Mouse (Mus musculus) liver, postnatal 0 days (tissue): ENCODE measurements around the gene Miox. TPM values are rescaled to one million over a fixed set of nuclear protein-coding genes. Genes with fewer than 3 reads are reported as not detected.

Source experiments
- ATAC-seq: fragments of 200-750 bp; cut with Nextera tagmentation; 2 replicates; pipeline ENCODE4 v1.8.0; 2017; ENCODE audit warnings: mild to moderate bottlenecking, moderate library complexity
- DNase-seq: peaks from one replicate; pipeline ENCODE4 v3.0.0-alpha.2; 2016
- H3K27ac ChIP-seq: fragments of 300-500 bp; sonication (generic); 2 replicates; pipeline ENCODE4 v1.5.1; 2014; ENCODE audit warnings: antibody characterized with exemption, moderate library complexity, mild to moderate bottlenecking, low read depth
- H3K27me3 ChIP-seq: fragments of 300-500 bp; sonication (generic); 2 replicates; pipeline ENCODE4 v1.6.1; 2014; ENCODE audit warnings: low read length, control low read depth, mixed read lengths; ENCODE audit not compliant: insufficient read depth
- H3K36me3 ChIP-seq: fragments of 300-500 bp; sonication (generic); replicated peaks from 2 replicates; pipeline ENCODE4 v1.6.1; 2014; ENCODE audit warnings: mild to moderate bottlenecking, control low read depth, low read length, moderate library complexity, mixed read lengths; ENCODE audit not compliant: insufficient read depth
- H3K4me1 ChIP-seq: fragments of 300-500 bp; sonication (generic); 2 replicates; pipeline ENCODE4 v1.6.1; 2014; ENCODE audit warnings: antibody characterized with exemption, mild to moderate bottlenecking, control low read depth; ENCODE audit not compliant: insufficient read depth
- H3K4me2 ChIP-seq: fragments of 300-500 bp; sonication (generic); 2 replicates; pipeline ENCODE4 v1.6.1; 2014; ENCODE audit warnings: low read depth, mild to moderate bottlenecking, low read length, moderate library complexity, mixed read lengths
- H3K4me3 ChIP-seq: fragments of 300-500 bp; sonication (generic); 2 replicates; pipeline ENCODE4 v1.5.1; 2014; ENCODE audit warnings: low read depth, low read length
- H3K9ac ChIP-seq: fragments of 300-500 bp; sonication (generic); replicated peaks from 2 replicates; pipeline ENCODE4 v1.6.1; 2014; ENCODE audit warnings: mild to moderate bottlenecking, moderate library complexity
- H3K9me3 ChIP-seq: fragments of 300-500 bp; sonication (generic); 2 replicates; pipeline ENCODE4 v1.6.1; 2016; ENCODE audit warnings: mild to moderate bottlenecking, control low read depth, low read length, mixed read lengths
- CTCF ChIP-seq: sonication (generic); IDR thresholded peaks from 2 replicates; pipeline ENCODE4 v1.5.1; 2016; ENCODE audit warnings: antibody characterized with exemption, low read depth
- EP300 ChIP-seq: IDR thresholded peaks from 2 replicates; pipeline ENCODE4 v1.6.1; 2016; ENCODE audit warnings: antibody characterized with exemption, low read depth, mild to moderate bottlenecking
- WGBS: fragments of 180-500 bp; shearing (Covaris S2); extraction: QIAGEN DNeasy Blood & Tissue Kit; methylation state at CpG from one replicate; pipeline ENCODE4 v1.1.7; 2014; ENCODE audit not compliant: insufficient replicate concordance; 5-methylcytosine and 5-hydroxymethylcytosine counted together
- polyA plus RNA-seq: library from polyadenylated mRNA; unstranded; fragments of >200 nt; fragmentation: Nextera tagmentation; extraction: Ambion mirVana; gene quantifications from 2 replicates; pipeline ENCODE4 v1.2.1, GENCODE M21; 2015

Gene Miox
- polyA plus RNA-seq, 1 experiment from 2014 or later = 27.0 TPM

DNA sequence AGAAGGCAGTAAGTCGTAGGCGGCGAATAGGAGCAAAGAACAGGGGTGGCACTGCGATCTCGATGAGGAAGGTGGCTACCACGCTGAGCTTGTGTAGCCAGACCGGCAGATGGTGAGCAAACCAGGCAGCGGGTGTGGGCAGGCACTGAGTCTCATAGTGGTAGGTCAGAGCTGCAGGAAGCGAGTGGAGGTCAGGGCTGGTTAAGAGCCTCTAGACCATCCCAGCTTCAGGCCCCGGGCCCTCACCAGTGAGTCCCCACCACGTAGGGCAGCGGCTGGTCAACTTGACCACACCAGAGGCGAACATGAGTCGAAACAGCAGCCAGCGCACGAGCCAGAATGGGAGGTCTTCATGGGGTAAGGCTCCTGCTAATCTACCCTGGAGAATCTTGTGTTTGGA is 19.6 kb downstream of the Miox start:
- Histone ChIP-seq H3K4me1 (peaks cover 21% of the 10 kb centered on the region), H3K4me3 (no peak overlapping the region), H3K4me2 (peak overlapping the region; percentile 83; the same call in 1 of the 2 replicates), H3K9me3 (no peaks in the 10 kb centered on the region), H3K27ac (no peak overlapping the region), H3K36me3 (peaks cover 36% of the 10 kb centered on the region), H3K27me3 (no peaks in the 10 kb centered on the region), H3K9ac (no peak overlapping the region)
- WGBS = 92% methylated on average over 16 of the region's 16 CpGs
- no peak for ATAC-seq
- TF ChIP-seq CTCF (no peak), EP300 (no peak)
- DNase-seq = no peak

DNA sequence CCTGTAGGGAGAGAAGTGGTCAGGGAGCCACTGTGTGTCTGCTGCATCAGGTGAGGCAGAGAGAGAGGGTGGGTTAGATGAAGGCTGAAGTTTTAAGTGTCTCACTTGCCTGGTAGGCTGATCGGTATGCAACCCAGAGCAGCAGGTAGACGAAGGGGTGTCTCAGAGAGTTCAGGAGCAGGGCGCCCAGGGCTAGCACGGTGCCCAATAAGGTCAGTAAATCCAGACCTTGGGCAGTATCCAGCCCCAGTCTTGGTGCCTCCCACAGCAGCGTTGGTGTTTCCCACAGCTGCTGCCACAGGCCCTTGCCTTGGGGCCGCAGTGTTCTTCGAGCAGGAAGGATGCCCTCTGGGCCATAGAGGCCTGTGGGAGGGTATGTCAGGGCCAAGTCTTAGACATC is 20.3 kb downstream of the Miox start:
- peak overlapping the region; percentile 81 for H3K9ac ChIP-seq
- no peak overlapping the region for H3K27ac ChIP-seq
- H3K36me3 ChIP-seq = peaks cover 36% of the 10 kb centered on the region
- WGBS = 76% methylated on average over 7 of the region's 7 CpGs
- H3K4me2 ChIP-seq = peak overlapping the region; percentile 83
- no peak for ATAC-seq
- peak overlapping the region; percentile 91 for H3K4me3 ChIP-seq
- DNase-seq = peak; percentile 21
- TF ChIP-seq CTCF (no peak), EP300 (no peak)
- peaks cover 21% of the 10 kb centered on the region for H3K4me1 ChIP-seq
- no peaks in the 10 kb centered on the region for H3K27me3 ChIP-seq
- H3K9me3 ChIP-seq = no peaks in the 10 kb centered on the region

DNA sequence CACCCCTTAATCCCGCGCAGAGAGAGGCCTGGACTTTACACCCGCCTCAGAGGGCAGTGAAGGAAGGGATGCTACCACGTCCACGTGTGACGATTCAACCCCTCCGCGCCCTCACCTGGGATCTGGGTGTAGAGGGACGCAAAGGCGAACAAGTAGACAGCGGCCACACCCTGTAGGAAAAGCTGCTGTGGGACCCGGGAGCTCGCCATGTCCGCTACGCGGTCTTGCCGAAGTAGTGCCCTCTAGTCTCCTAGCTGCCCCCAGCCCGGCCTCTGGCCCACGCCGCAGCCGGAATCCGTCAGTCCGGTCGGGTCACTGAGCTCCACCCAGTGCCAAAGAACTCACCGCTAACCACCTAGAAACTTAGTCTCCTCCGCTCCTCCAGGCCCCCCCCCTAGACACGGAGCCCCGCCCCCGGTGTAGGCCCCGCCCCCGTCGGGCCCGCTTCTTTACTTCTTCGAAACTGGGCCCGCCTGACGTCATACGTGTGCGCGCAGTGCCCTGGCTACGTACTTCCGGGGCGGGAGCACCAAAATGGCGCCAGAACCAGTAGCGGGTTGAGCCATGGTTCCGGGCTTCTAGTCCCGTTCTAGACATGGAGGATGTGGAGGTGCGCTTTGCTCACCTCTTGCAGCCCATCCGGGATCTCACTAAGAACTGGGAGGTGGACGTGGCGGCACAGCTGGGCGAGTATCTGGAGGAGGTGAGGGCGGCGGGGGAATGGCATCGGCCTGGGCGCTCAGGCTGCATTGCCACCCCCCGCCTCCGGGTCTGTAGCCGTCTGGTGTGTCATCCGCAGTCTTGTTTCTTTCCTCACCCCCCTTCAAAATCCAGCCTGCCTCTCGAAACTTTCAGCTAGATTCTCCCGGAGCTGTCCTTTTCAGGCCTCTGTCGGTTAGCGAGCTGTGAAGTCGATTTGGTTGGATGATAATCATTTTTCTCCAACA is 21.3 kb downstream of the Miox start, which contains the start of the genes Lmf2 and Ncaph2:
Gene Lmf2, minus strand, starts transcription at position 419 of the 947 bp plus-strand sequence.
Gene Ncaph2, plus strand, starts transcription at position 479 of the 947 bp plus-strand sequence.
- DNase-seq (peak; percentile 98), ATAC-seq (peak; percentile 94)
- H3K4me2 ChIP-seq = peak within 1 kb of the TSS; percentile 83
- H3K36me3 ChIP-seq = peaks cover 42% of the 10 kb centered on the region
- under 1% methylated on average over 64 of the region's 64 CpGs for WGBS
- peak within 1 kb of the TSS; percentile 91 for H3K4me3 ChIP-seq
- no peaks in the 10 kb centered on the region for H3K9me3 ChIP-seq
- H3K27me3 ChIP-seq = no peaks in the 10 kb centered on the region
- H3K27ac ChIP-seq = peak within 1 kb of the TSS; percentile 84
- H3K4me1 ChIP-seq = peaks cover 21% of the 10 kb centered on the region
- TF ChIP-seq EP300 (peak; percentile 71; the same call in 1 of the 2 replicates), CTCF (0 out of 2 replicates have a peak, but pooled peaks have one; percentile 7)
- peak within 1 kb of the TSS; percentile 81 for H3K9ac ChIP-seq

DNA sequence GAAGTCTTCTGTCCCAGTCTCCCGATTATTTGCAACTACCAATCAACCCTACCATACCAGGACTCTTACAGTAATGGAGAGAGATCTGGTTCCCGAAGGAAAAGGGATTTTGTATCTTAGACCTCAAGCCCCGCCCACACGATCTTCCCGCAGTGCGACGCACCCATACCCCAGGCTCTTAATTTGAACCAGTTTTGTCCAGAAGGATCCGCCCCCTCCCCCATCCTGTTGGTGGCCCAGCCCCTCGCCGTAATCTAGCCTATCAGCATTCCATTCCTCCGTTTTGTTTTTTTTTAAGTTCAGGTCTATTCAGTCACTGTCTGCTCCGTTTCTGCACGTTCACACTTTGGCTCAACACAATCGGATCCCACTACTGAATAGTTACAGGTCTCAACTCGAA is 22.2 kb downstream of the Miox start:
- under 1% methylated on average over 15 of the region's 15 CpGs for WGBS
- H3K36me3 ChIP-seq = peaks cover 42% of the 10 kb centered on the region

DNA sequence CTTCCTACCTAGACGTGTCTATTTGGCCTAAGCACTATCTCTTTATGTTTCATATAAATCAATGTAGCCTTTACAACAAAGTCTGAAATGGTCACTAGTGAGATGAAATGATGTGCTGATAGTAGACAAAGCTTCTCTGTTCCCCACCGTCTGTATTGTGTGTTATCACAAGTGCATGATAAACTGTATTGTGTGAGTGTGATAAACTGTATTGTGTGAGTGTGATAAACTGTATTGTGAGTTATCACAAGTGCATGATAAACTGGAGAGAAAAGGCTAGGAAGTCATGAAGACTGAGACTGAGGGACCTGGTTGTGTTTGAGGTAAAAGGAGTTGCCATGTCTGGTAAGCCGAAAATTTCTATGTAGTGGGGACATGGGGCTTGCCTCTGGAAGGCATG is 24.6 kb downstream of the Miox start:
- Histone ChIP-seq H3K4me2 (no peak overlapping the region; the same call in 1 of the 2 replicates), H3K4me3 (no peak overlapping the region), H3K4me1 (peaks cover 21% of the 10 kb centered on the region), H3K27ac (no peak overlapping the region), H3K9ac (no peak overlapping the region), H3K36me3 (peaks cover 42% of the 10 kb centered on the region), H3K9me3 (no peaks in the 10 kb centered on the region), H3K27me3 (no peaks in the 10 kb centered on the region)
- 67% methylated on average over 3 of the region's 3 CpGs for WGBS
- TF ChIP-seq CTCF = no peak
- no peak for TF ChIP-seq EP300
- no peak for ATAC-seq
- no peak for DNase-seq

More for the DNA sequence above, 22.2 kb downstream of the Miox start:
- peak; percentile 90 for DNase-seq
- Histone ChIP-seq H3K4me3 (peak overlapping the region; percentile 91), H3K9ac (peak overlapping the region; percentile 81), H3K9me3 (no peaks in the 10 kb centered on the region), H3K27ac (peak overlapping the region; percentile 84), H3K4me1 (peaks cover 21% of the 10 kb centered on the region), H3K27me3 (no peaks in the 10 kb centered on the region), H3K4me2 (peak overlapping the region; percentile 83)
- ATAC-seq = peak; percentile 57
- no peak for TF ChIP-seq CTCF
- TF ChIP-seq EP300 = no peak

DNA sequence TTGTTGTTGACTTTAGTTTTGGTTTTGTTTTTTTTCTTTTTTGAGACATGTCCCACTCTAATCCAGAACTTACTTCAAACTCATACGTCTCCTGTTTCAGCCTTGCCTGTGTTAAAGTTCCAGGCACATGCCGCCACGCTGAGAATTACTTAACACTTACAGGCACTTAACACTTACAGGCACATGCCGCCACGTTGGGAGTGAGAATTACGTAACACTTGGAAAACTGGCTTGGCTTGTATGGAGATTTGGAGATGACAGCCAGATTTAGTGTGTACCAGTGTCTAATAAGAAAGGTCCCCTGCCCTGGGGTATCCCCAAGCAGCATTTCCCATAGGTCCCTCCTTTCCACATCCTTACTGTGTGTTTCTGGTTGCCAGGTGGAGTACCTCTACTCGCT is 28.9 kb downstream of the Miox start:
- Histone ChIP-seq H3K4me2 (no peak overlapping the region), H3K9me3 (no peaks in the 10 kb centered on the region), H3K27me3 (no peaks in the 10 kb centered on the region), H3K27ac (no peak overlapping the region), H3K36me3 (peaks cover 78% of the 10 kb centered on the region), H3K4me3 (no peak overlapping the region), H3K4me1 (no peaks in the 10 kb centered on the region), H3K9ac (no peak overlapping the region)
- ATAC-seq (no peak), DNase-seq (peak; percentile 8)
- 86% methylated on average over 7 of the region's 7 CpGs for WGBS
- TF ChIP-seq EP300 (no peak), CTCF (no peak)
